Mouse (Mus musculus) ovary, postnatal 14 days (tissue): ENCODE measurements at regions not wholly inside any gene's neighbourhood (a gene's known extent, or its start where the extent isn't known, plus 50 kb on each side); places are given as distances from the start of the nearest gene placed in this dataset.
"Not testable (repeated sequence)": the region's sequence is repeated elsewhere in the genome, so short reads cannot be mapped to it uniquely, and the experiment has no call there.

Experiments
- DNase-seq: peaks from one replicate; pipeline ENCODE4 v3.0.0; 2022; ENCODE audit warnings: low spot score

DNA sequence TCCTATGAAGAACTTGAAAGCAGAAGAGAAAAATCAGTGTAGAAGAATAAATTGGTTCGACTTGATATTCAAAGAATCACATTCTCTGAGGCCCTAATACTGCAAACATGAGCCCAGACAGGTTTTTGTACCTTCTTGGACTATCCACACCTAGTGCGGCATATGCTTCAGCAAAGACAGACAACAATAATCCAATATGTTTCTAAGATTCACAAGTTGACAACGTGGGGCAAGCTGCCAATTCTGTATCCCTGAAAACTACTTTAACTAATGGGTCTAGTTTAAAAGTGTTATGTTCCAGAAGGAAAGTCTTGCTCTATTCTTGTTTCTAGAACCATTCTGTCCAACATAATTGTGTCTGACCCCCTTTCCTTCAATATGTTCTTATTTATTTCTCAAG lies 796.0 kb downstream of the Cypt12 start:
- DNase-seq = no peak

- DNase-seq = no peak
Measured at GRCm38 (mm10) chr3:18746206-18746605, 798.0 kb downstream of the Cypt12 start.

DNA sequence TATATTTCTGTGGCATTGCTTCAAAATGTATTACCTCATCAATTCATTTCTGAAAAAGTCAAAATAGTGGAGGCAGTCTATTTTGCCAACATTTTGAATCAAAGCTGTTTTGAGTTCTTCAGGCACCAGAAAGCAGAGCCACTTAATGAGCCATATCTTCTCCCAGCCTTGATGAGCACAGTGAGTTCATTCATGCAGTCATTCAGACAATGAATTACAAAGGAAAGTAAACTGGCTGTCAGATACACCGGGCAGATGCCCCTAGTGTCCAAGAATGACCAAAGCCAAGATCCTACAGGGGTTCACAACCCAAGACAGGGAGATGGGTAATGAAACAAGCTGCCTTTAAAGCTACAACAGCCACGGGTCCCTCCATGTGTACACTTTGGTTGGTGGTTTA lies 798.7 kb downstream of the Cypt12 start:
- no peak for DNase-seq

- DNase-seq = no peak
Measured at GRCm38 (mm10) chr3:18751660-18752259, 803.5 kb downstream of the Cypt12 start.

- no peak for DNase-seq
Measured at GRCm38 (mm10) chr3:18764301-18765078, 816.3 kb downstream of the Cypt12 start.

GRCm38 (mm10) chr3:18778481-18778880 lies 830.3 kb downstream of the Cypt12 start:
- no peak for DNase-seq

DNA sequence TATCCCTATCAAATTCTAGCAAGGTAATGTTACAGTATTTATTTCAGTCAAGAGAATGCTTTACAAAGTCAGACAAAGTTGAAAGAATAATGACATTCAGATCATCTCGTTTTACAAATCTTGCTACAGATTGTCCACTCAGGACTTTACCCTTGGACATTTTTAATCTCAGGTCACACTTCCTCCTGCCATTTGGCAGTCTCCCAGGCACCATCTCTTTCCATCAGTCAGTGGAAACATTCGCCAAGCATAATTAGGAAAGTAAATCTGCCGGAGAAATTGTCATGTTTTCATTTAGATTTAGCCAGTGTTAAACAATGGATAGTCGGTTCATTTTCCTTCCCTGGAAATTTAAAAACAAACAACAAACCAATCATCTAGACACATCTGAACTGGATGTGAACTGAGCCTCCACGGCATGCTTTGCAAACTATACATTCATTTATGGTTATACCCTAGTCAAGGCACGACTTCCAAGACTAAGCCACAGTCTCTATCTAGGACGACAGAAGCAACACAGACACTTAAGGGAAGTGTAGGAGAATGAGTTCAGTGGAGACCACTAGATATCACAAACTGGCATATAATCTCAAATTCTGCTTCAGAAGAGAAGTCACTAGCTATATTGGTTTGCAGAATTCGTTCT lies 839.4 kb downstream of the Cypt12 start:
- no peak for DNase-seq

DNA sequence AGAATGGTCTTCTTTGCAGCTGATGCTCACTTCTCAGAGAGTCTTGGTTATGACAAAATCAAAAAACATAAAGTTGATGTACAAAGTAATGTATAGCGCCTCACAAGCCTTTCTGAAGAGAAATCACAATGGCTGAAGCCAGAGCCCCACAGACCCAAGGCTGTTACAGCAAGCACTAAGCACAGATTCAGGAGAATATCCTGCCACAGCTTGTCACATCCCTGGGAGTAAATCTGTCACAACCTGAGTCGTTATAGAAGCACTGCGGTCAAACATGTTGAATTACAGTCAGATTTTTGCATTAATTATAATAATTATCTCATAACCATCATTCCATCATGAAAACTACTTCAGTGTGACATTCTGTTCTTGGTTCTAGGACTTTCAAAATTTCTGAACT lies 825.7 kb downstream of the 1700064H15Rik start:
- DNase-seq = no peak

DNA sequence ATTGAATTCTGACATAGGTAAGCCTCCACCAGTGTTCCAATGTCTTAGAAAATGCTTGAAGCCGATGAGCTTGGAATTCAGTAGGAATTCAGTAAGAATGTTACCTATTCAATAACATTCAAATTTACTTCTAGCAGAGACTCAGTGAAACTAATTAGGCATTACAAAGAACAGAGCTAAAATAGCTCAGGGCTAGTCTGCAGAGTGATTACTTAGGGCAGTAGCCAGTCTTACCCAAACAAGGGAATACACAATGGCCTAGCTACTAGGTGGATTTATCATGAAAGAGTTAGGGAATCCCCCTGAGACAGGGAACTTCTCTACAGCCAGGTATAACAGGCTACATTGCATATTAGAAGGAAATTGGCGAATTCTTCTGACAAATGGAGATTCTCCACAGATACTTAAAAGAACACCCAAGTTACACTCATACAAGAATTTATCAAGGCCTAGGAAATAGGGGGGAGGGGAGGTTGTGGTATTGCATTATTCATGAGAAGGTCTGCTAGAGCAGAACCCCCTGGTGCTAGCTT lies 799.6 kb downstream of the 1700064H15Rik start:
- DNase-seq = not testable (repeated sequence)

- DNase-seq = no peak
Measured at GRCm38 (mm10) chr3:18868117-18868739, 760.2 kb downstream of the 1700064H15Rik start.

- no peak for DNase-seq
Measured at GRCm38 (mm10) chr3:18868758-18869157, 759.7 kb downstream of the 1700064H15Rik start.

DNA sequence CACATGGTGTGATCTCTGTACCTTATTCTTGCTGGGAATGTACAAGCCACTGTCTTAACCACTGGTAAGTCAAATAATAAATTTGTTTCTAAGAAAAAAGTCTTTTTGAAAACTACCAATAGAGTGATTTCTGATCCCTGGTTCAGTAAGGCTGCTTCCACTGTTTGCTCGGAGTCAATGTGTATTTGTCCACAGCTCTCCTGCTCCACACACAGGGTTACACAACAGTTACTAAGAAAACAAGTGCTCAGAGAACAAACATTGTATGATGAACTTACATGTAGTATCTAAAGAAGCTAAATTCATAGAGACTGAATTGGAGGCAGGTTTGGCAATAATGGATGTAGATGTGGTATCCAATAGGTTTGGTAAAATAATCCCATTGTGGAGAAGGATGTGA lies 751.4 kb downstream of the 1700064H15Rik start:
- DNase-seq = no peak

DNA sequence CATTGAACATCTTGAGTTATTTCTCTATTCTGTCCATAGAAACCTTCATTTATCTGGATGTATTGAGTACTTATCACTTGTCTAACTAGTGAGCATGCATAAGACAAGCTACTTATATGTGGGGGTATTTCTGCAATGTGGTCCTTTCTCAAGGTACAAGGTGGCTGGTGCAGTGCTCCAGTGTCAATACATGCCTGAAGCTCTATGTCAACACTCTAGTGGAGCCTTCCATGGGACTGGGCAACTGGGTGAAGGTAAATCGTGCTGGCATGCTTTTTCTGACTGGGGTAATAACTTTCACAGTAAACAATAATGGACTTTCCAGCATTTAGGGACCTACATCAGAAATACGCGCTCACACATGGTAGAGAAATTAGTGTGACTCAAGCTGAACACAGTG lies 750.9 kb downstream of the 1700064H15Rik start:
- no peak for DNase-seq

- no peak for DNase-seq
Measured at GRCm38 (mm10) chr3:18881186-18881585, 747.3 kb downstream of the 1700064H15Rik start.

DNA sequence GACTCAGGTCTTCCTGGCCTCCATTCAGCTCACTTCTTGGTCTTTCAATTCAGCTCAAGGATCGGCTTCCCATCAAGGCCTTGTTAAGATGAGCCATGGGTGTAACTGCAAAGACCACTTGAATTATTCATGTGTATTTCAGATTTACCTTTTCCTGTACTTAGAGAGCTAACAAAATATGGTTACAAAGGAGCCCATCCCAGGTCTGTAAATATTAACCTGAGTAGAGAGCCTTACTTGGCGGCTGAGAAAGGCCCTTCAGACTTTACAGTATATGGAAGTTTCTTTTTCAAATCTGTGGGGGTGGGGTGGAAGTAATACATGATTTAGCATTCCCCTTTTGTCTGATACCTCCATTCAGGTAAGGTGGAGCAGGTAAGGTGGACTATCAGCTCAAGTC lies 735.7 kb downstream of the 1700064H15Rik start:
- no peak for DNase-seq

DNA sequence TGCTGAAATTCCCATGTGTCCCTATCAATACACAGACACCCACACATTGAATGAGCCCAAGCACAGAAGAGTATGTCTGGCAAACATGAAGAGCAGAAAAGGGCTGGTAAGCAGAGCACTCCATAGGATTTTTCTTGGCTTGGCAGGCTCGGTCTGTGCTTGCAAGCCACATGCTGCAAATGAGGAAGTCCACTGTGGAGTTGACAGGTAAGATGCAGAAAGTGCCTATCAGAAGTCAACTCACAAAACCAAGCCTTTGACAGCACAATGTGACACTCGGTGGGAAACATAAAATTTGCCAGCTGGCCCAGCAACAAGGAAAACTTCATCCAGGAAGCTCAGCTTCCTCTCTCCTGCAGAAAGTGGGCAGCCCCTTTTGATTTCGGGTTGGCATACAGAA lies 722.7 kb downstream of the 1700064H15Rik start:
- no peak for DNase-seq

GRCm38 (mm10) chr3:18906210-18906609 lies 722.3 kb downstream of the 1700064H15Rik start:
- no peak for DNase-seq

GRCm38 (mm10) chr3:18908737-18909136 lies 719.7 kb downstream of the 1700064H15Rik start:
- DNase-seq = no peak

- no peak for DNase-seq
Measured at GRCm38 (mm10) chr3:18928401-18929104, 699.9 kb downstream of the 1700064H15Rik start.

GRCm38 (mm10) chr3:18929105-18929492 lies 699.4 kb downstream of the 1700064H15Rik start:
- no peak for DNase-seq

DNA sequence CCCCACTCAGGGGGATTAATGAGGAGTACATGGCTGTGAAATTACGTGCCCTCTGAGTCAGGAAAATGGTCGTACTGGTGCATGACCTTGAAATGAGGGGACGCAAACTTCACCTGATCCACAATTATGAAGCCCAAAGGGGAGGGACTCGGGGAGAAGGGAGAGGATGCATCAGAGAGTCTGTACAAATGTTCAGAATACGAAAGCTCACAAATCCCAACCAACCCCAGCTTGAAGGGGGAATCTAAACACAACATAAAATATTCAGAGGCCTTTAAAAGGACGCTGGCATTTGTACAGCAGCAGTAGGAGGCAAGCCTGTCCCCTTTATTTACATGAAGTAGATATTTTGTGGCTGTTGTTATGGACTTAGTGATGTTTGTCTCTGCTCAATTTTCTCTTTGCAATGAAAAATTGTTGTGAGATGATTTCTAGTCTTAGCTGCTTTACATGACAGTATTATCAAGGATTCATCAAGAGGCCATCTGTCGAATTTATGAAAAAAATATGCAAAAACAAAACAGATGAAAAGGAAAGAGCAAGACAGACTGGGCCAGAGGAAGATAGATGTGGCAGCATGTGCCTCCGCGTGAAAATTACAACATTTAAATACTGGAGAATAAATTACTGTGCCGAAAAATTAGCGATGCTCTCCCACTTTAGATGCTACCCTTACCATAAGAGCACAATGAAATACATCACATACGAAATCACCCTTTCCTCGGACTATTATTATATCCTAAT lies 695.3 kb downstream of the 1700064H15Rik start:
- no peak for DNase-seq
